Mouse (Mus musculus): ENCODE data around the gene Ndc80. TPM values are rescaled to one million over a fixed set of nuclear protein-coding genes. Genes with fewer than 3 reads are reported as not detected.
"Not testable (repeated sequence)": the region's sequence is repeated elsewhere in the genome, so short reads cannot be mapped to it uniquely, and the experiment has no call there.

The Ndc80 gene
- polyA plus RNA-seq (2014; fragmentation: Nextera tagmentation; extraction: Ambion mirVana), result 22.7 and 25.2 TPM in 2 replicates

DNA sequence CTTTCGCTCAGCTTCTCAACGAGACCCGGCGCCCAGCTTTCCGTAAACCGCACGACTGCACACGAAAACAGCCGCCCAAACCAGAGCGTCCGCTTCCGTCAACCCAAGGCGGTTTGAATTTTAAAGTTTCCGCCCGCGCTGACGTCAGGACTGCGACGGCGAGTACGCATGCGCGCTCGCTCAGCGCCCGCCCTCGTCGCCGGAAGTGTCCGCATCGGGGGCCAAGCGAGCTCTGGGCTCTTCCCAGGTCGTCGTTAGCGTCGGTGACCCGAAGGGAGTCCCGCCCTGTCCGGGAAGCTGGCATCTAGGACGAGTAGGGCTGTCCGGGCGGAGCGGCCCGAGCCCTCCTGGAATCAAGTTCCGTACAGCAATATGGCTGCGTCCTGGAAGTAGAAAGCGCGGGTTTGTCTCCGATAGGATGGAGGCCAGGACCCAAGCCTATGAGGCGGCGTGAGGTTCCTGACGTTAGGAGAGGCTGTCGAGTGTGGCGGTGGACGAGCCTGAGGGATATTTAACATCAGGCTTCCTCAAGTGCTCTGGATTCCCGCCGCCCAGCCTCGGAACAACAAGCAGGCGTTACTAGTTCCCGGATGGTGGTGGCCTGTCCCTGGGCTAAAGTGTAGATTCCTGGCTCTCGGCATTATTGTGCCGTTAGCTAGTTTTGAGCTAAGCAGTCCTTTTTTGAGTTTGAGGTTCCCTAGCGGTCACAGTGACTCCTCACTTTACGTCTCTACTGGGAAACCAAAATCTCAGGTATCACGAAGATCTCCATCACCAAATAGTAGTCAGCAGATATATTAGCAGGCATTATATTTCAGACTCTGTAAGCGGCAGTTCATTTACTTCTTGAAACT, at the start of gene Ndc80:
Gene Ndc80, minus strand, starts transcription at position 147 of the 854 bp plus-strand sequence.
- no peaks in the 10 kb centered on the region for H3K9me3 ChIP-seq (replicated peaks; ENCODE audit: control insufficient read depth, low read length)
- WGBS, result under 1% methylated on average over 66 of the region's 66 CpGs
- no peaks in the 10 kb centered on the region for H3K27me3 ChIP-seq (replicated peaks; ENCODE audit: control insufficient read depth, insufficient read depth, low read length)
- H3K27ac ChIP-seq (ENCODE audit: low read depth, low read length), result peak within 1 kb of the TSS; percentile 98
- peak within 1 kb of the TSS; percentile 70 for H3K4me2 ChIP-seq (ENCODE audit: low read length)
- H3K4me3 ChIP-seq (ENCODE audit: low read depth, low read length), result peak within 1 kb of the TSS; percentile 57
- ATAC-seq, result peak; percentile 98
- peak; percentile 97 for DNase-seq (ENCODE audit: low spot score)
- peak within 1 kb of the TSS; percentile 78 for H3K9ac ChIP-seq (ENCODE audit: low read length)
- peaks cover 3% of the 10 kb centered on the region; the same call in 1 of the 2 replicates for H3K4me1 ChIP-seq (ENCODE audit: control insufficient read depth, insufficient read depth, low read length)
- H3K36me3 ChIP-seq (ENCODE audit: control insufficient read depth, insufficient read depth, low read length), result peaks cover 8% of the 10 kb centered on the region

DNA sequence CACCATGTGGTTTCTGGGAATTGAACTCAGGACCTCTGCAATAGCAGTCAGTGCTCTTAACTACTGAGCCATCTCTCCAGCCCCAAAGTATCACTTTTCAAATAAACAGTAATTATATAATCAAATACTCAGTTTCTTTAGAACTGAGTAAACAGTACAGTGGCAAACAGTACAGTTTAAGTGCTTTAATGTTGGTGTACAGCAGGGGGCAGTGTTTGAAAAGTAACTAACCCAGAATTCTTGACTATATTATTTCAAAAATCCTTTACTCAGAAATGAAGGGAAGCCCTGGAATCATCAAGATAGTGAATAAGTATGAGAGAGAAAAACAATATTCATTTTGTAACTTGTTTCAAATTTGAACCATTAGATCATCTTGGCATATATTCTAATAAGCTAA, 35.0 kb upstream of the Ndc80 start:
- no peaks in the 10 kb centered on the region for H3K4me1 ChIP-seq (ENCODE audit: control insufficient read depth, insufficient read depth, low read length)
- no peak overlapping the region for H3K9ac ChIP-seq (ENCODE audit: low read length)
- no peaks in the 10 kb centered on the region for H3K9me3 ChIP-seq (replicated peaks; ENCODE audit: control insufficient read depth, low read length)
- ATAC-seq, result no peak
- DNase-seq (ENCODE audit: low spot score), result peak; percentile 62
- no peaks in the 10 kb centered on the region for H3K27me3 ChIP-seq (replicated peaks; ENCODE audit: control insufficient read depth, insufficient read depth, low read length)
- no peak overlapping the region for H3K27ac ChIP-seq (ENCODE audit: low read depth, low read length)
- no peaks in the 10 kb centered on the region for H3K36me3 ChIP-seq (ENCODE audit: control insufficient read depth, insufficient read depth, low read length)
- H3K4me3 ChIP-seq (ENCODE audit: low read depth, low read length), result no peak overlapping the region
- no peak overlapping the region for H3K4me2 ChIP-seq (ENCODE audit: low read length)

DNA sequence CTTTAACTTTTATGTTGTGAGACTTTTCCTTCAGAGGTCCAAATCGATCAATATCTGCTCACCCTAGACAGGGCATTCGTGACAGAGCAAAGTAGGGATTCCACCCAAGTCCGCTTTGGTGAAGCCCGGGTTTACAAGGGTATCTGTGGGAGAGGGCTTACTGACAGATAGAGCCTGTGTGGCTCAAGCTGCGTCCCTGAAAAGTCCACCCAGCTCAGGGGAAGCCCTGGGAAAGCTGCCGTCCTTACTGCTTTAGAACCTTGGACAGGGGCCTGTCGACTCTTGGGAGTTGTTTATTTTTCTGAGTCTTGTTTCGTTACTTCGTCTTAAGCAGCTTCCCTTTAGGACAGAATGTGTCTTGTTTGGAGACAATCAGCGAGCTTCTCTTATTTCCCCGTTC, 26.2 kb upstream of the Ndc80 start:
- no peaks in the 10 kb centered on the region for H3K36me3 ChIP-seq (ENCODE audit: control insufficient read depth, insufficient read depth, low read length)
- WGBS, result 15% methylated on average over 11 of the region's 11 CpGs
- no peaks in the 10 kb centered on the region for H3K9me3 ChIP-seq (replicated peaks; ENCODE audit: control insufficient read depth, low read length)
- no peak overlapping the region for H3K27ac ChIP-seq (ENCODE audit: low read depth, low read length)
- peak overlapping the region; percentile 96 for H3K4me2 ChIP-seq (ENCODE audit: low read length)
- H3K4me3 ChIP-seq (ENCODE audit: low read depth, low read length), result peak overlapping the region; percentile 73
- DNase-seq (ENCODE audit: low spot score), result no peak
- no peaks in the 10 kb centered on the region; the same call in 1 of the 2 replicates for H3K4me1 ChIP-seq (ENCODE audit: control insufficient read depth, insufficient read depth, low read length)
- no peak for ATAC-seq
- peak overlapping the region; percentile 21; the same call in 1 of the 2 replicates for H3K9ac ChIP-seq (ENCODE audit: low read length)
- peaks cover 4% of the 10 kb centered on the region; the same call in 1 of the 2 replicates for H3K27me3 ChIP-seq (replicated peaks; ENCODE audit: control insufficient read depth, insufficient read depth, low read length)

DNA sequence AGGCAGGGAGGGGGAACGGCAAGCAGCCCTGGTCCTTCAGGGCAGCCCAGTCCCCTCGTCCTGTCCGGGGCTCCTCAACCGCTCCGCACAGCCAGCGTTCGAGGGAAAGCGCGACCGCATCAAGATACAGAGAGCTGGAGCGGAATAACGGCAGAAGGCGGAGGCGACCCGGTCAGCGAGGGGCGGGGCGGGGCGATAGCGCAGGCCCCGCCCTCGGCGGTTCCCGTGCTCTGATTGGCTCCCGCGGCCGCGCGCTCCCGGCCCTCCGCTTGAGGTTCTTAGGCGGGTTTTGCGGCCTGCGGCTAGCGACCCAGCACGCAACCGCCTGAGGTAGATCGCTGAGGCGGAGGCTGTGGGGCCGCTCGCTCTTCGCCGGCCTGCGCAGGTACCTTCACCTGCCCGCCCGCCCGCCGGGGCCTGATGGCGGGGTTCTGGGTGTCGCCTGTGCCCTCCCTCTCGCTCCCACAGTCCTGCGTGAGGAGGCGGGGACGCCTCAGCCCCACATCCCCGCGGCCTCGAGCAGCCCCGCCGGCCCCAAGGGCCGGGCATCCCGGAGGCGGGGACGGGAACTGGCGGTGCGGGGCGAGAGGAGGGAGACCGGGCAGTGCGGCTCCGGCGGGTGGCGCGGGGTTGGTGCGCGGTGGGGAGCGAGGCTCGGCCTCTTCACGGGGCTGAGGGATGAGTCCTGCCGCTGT, 25.2 kb upstream of the Ndc80 start, which contains the start of gene Spdya:
Gene Spdya, plus strand, starts transcription at position 305 of the 695 bp plus-strand sequence.
- WGBS, result under 1% methylated on average over 76 of the region's 78 CpGs
- peak within 1 kb of the TSS; percentile 96 for H3K4me2 ChIP-seq (ENCODE audit: low read length)
- no peaks in the 10 kb centered on the region; the same call in 1 of the 2 replicates for H3K4me1 ChIP-seq (ENCODE audit: control insufficient read depth, insufficient read depth, low read length)
- ATAC-seq, result peak; percentile 97
- peak within 1 kb of the TSS; percentile 88 for H3K9ac ChIP-seq (ENCODE audit: low read length)
- peaks cover 4% of the 10 kb centered on the region; the same call in 1 of the 2 replicates for H3K27me3 ChIP-seq (replicated peaks; ENCODE audit: control insufficient read depth, insufficient read depth, low read length)
- H3K9me3 ChIP-seq (replicated peaks; ENCODE audit: control insufficient read depth, low read length), result no peaks in the 10 kb centered on the region
- peak within 1 kb of the TSS; percentile 73 for H3K4me3 ChIP-seq (ENCODE audit: low read depth, low read length)
- no peaks in the 10 kb centered on the region for H3K36me3 ChIP-seq (ENCODE audit: control insufficient read depth, insufficient read depth, low read length)
- DNase-seq (ENCODE audit: low spot score), result peak; percentile 93
- peak within 1 kb of the TSS; percentile 60; the same call in 1 of the 2 replicates for H3K27ac ChIP-seq (ENCODE audit: low read depth, low read length)

- H3K27ac ChIP-seq (ENCODE audit: low read depth, low read length), result no peak overlapping the region
- DNase-seq (ENCODE audit: low spot score) (no peak), ATAC-seq (peak; percentile 27; the same call in 1 of the 2 replicates)
- H3K36me3 ChIP-seq (ENCODE audit: control insufficient read depth, insufficient read depth, low read length), result no peaks in the 10 kb centered on the region
- no peaks in the 10 kb centered on the region; the same call in 1 of the 2 replicates for H3K4me1 ChIP-seq (ENCODE audit: control insufficient read depth, insufficient read depth, low read length)
- peak overlapping the region; percentile 73 for H3K4me3 ChIP-seq (ENCODE audit: low read depth, low read length)
- H3K4me2 ChIP-seq (ENCODE audit: low read length), result peak overlapping the region; percentile 96
- peaks cover 4% of the 10 kb centered on the region; the same call in 1 of the 2 replicates for H3K27me3 ChIP-seq (replicated peaks; ENCODE audit: control insufficient read depth, insufficient read depth, low read length)
- no peaks in the 10 kb centered on the region for H3K9me3 ChIP-seq (replicated peaks; ENCODE audit: control insufficient read depth, low read length)
- 9% methylated on average over 6 of the region's 6 CpGs for WGBS
- peak overlapping the region; percentile 88 for H3K9ac ChIP-seq (ENCODE audit: low read length)
Observed at GRCm38 (mm10) chr17:71551350-71551749, 24.7 kb upstream of the Ndc80 start.

GRCm38 (mm10) chr17:71548586-71548985, 21.9 kb upstream of the Ndc80 start:
- WGBS, result 20% methylated on average over 1 of the region's 1 CpGs
- no peak overlapping the region for H3K27ac ChIP-seq (ENCODE audit: low read depth, low read length)
- H3K9ac ChIP-seq (ENCODE audit: low read length), result no peak overlapping the region
- no peak for ATAC-seq
- DNase-seq (ENCODE audit: low spot score), result peak; percentile 66
- H3K9me3 ChIP-seq (replicated peaks; ENCODE audit: control insufficient read depth, low read length), result no peaks in the 10 kb centered on the region
- H3K4me1 ChIP-seq (ENCODE audit: control insufficient read depth, insufficient read depth, low read length), result no peaks in the 10 kb centered on the region; the same call in 1 of the 2 replicates
- no peak overlapping the region for H3K4me3 ChIP-seq (ENCODE audit: low read depth, low read length)
- H3K4me2 ChIP-seq (ENCODE audit: low read length), result no peak overlapping the region
- H3K27me3 ChIP-seq (replicated peaks; ENCODE audit: control insufficient read depth, insufficient read depth, low read length), result peaks cover 4% of the 10 kb centered on the region; the same call in 1 of the 2 replicates
- no peaks in the 10 kb centered on the region for H3K36me3 ChIP-seq (ENCODE audit: control insufficient read depth, insufficient read depth, low read length)

- WGBS, result 86% methylated on average over 3 of the region's 3 CpGs
- Histone ChIP-seq H3K27ac (ENCODE audit: low read depth, low read length) (no peak overlapping the region), H3K9me3 (replicated peaks; ENCODE audit: control insufficient read depth, low read length) (no peaks in the 10 kb centered on the region), H3K36me3 (ENCODE audit: control insufficient read depth, insufficient read depth, low read length) (no peaks in the 10 kb centered on the region), H3K27me3 (replicated peaks; ENCODE audit: control insufficient read depth, insufficient read depth, low read length) (no peaks in the 10 kb centered on the region), H3K4me1 (ENCODE audit: control insufficient read depth, insufficient read depth, low read length) (no peaks in the 10 kb centered on the region), H3K4me3 (ENCODE audit: low read depth, low read length) (no peak overlapping the region), H3K9ac (ENCODE audit: low read length) (no peak overlapping the region), H3K4me2 (ENCODE audit: low read length) (no peak overlapping the region)
- ATAC-seq (no peak), DNase-seq (ENCODE audit: low spot score) (no peak)
Observed at GRCm38 (mm10) chr17:71537164-71537563, 10.5 kb upstream of the Ndc80 start.

DNA sequence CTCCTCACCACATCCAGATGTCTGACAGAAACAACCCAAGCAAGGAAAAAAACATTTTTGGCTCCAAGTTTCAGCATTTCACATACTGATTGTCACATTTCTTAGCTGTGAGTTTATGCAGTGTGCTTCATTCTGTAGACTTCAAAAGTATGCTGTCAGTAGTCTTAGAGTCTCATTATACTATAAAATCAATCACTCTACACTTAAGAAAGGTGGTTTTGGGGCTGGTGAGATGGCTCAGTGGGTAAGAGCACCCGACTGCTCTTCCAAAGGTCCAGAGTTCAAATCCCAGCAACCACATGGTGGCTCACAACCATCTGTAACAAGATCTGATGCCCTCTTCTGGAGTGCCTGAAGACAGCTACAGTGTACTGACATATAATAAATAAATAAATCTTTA, 8.9 kb upstream of the Ndc80 start:
- not testable (repeated sequence) for ATAC-seq; H3K9me3 ChIP-seq (replicated peaks; ENCODE audit: control insufficient read depth, low read length); H3K9ac ChIP-seq (ENCODE audit: low read length); H3K4me3 ChIP-seq (ENCODE audit: low read depth, low read length); H3K4me1 ChIP-seq (ENCODE audit: control insufficient read depth, insufficient read depth, low read length); DNase-seq (ENCODE audit: low spot score); H3K4me2 ChIP-seq (ENCODE audit: low read length); H3K27ac ChIP-seq (ENCODE audit: low read depth, low read length); H3K27me3 ChIP-seq (replicated peaks; ENCODE audit: control insufficient read depth, insufficient read depth, low read length); H3K36me3 ChIP-seq (ENCODE audit: control insufficient read depth, insufficient read depth, low read length)
- 82% methylated on average over 1 of the region's 1 CpGs for WGBS

All from forebrain, embryonic 14.5 days (tissue).